Mouse (Mus musculus): ENCODE results near the gene Pjvk.
A peak's percentile ranks its signal among the peaks of the same experiment; 100 is the strongest.

The Pjvk gene

GRCm38 (mm10) chr2:76682301-76682700, 34.0 kb downstream of the Pjvk start:
- TF ChIP-seq GATA4 (IDR thresholded peaks at IDR 0.05; ENCODE audit: insufficient replicate concordance, low read length) = no peak

GRCm38 (mm10) chr2:76686986-76687385, 38.7 kb downstream of the Pjvk start:
- TF ChIP-seq GATA4 (IDR thresholded peaks at IDR 0.05; ENCODE audit: insufficient replicate concordance, low read length) = no peak

- no peak for TF ChIP-seq GATA4 (IDR thresholded peaks at IDR 0.05; ENCODE audit: insufficient replicate concordance, low read length)
Observed at GRCm38 (mm10) chr2:76687608-76688007, 39.3 kb downstream of the Pjvk start.

GRCm38 (mm10) chr2:76688162-76688561, 39.9 kb downstream of the Pjvk start:
- no peak for TF ChIP-seq GATA4 (IDR thresholded peaks at IDR 0.05; ENCODE audit: insufficient replicate concordance, low read length)

- TF ChIP-seq GATA4 (IDR thresholded peaks at IDR 0.05; ENCODE audit: insufficient replicate concordance, low read length) = peak; percentile 86; the same call in 1 of the 2 replicates
Observed at GRCm38 (mm10) chr2:76690436-76691204, 42.3 kb downstream of the Pjvk start.

GRCm38 (mm10) chr2:76693765-76694164, 45.5 kb downstream of the Pjvk start:
- TF ChIP-seq GATA4 (IDR thresholded peaks at IDR 0.05; ENCODE audit: insufficient replicate concordance, low read length) = no peak

- peak; percentile 52; the same call in 1 of the 2 replicates for TF ChIP-seq GATA4 (IDR thresholded peaks at IDR 0.05; ENCODE audit: insufficient replicate concordance, low read length)
Observed at GRCm38 (mm10) chr2:76695290-76695689, 47.0 kb downstream of the Pjvk start.

- no peak for TF ChIP-seq GATA4 (IDR thresholded peaks at IDR 0.05; ENCODE audit: insufficient replicate concordance, low read length)
Observed at GRCm38 (mm10) chr2:76702188-76702587, 53.9 kb downstream of the Pjvk start.

- no peak for TF ChIP-seq GATA4 (IDR thresholded peaks at IDR 0.05; ENCODE audit: insufficient replicate concordance, low read length)
Observed at GRCm38 (mm10) chr2:76702751-76703150, 54.5 kb downstream of the Pjvk start.

GRCm38 (mm10) chr2:76705655-76706054, 57.4 kb downstream of the Pjvk start:
- no peak for TF ChIP-seq GATA4 (IDR thresholded peaks at IDR 0.05; ENCODE audit: insufficient replicate concordance, low read length)
